Mouse (Mus musculus) megakaryocyte-erythroid progenitor cell, adult 5-6 weeks (primary cell): ENCODE data around the gene Kctd10. TPM values are rescaled to one million over a fixed set of nuclear protein-coding genes. Genes with fewer than 3 reads are reported as not detected.

Source experiments
- ATAC-seq: replicated peaks from 2 replicates; pipeline ENCODE4 v1.8.0; 2016; ENCODE audit warnings: mild to moderate bottlenecking, inconsistent platforms; ENCODE audit not compliant: severe bottlenecking, poor library complexity, low FRiP score, low TSS enrichment
- total RNA-seq, 2 experiments: library from RNA; stranded (forward) in 1 of 2; stranded (reverse) in 1 of 2; fragments of 200-1000, 215-1000 nt in 1 of 2; fragments of >200 nt in 1 of 2; fragmentation: Nextera tagmentation in 1 of 2; gene quantifications; 2 replicates each; pipeline ENCODE4 v1.2.3; 2014 to 2017

Gene Kctd10
- total RNA-seq, 2 experiments from 2014 or later: 36.1 to 38.8 TPM

GRCm38 (mm10) chr5:114383184-114383904 is 3.0 kb upstream of the Kctd10 start:
- ATAC-seq: no peak

- 0 out of 2 replicates have a peak, but pooled peaks have one; percentile 9 for ATAC-seq
Observed at GRCm38 (mm10) chr5:114381013-114381351, 674 bp upstream of the Kctd10 start.

- no peak for ATAC-seq
Observed at GRCm38 (mm10) chr5:114379763-114380162, 545 bp downstream of the Kctd10 start.

- ATAC-seq: no peak
Observed at GRCm38 (mm10) chr5:114378936-114379335, 1.4 kb downstream of the Kctd10 start.

GRCm38 (mm10) chr5:114378177-114378920 is 2.0 kb downstream of the Kctd10 start:
- no peak for ATAC-seq

- ATAC-seq: peak; percentile 57
Observed at GRCm38 (mm10) chr5:114374409-114375213, 5.7 kb downstream of the Kctd10 start.

- no peak for ATAC-seq
Observed at GRCm38 (mm10) chr5:114373581-114373980, 6.7 kb downstream of the Kctd10 start.

GRCm38 (mm10) chr5:114373174-114373573 is 7.1 kb downstream of the Kctd10 start:
- ATAC-seq: no peak

GRCm38 (mm10) chr5:114372565-114372964 is 7.7 kb downstream of the Kctd10 start:
- ATAC-seq: no peak

- ATAC-seq: peak; percentile 8; the same call in 1 of the 2 replicates
Observed at GRCm38 (mm10) chr5:114371731-114372473, 8.4 kb downstream of the Kctd10 start.

GRCm38 (mm10) chr5:114371331-114371730 is 9.0 kb downstream of the Kctd10 start:
- peak; percentile 76 for ATAC-seq

- no peak for ATAC-seq
Observed at GRCm38 (mm10) chr5:114370371-114370776, 9.9 kb downstream of the Kctd10 start.

- ATAC-seq: no peak
Observed at GRCm38 (mm10) chr5:114369921-114370320, 10.4 kb downstream of the Kctd10 start.

- ATAC-seq: no peak
Observed at GRCm38 (mm10) chr5:114368803-114369496, 11.4 kb downstream of the Kctd10 start.

GRCm38 (mm10) chr5:114368121-114368520 is 12.2 kb downstream of the Kctd10 start:
- no peak for ATAC-seq

- ATAC-seq: peak; percentile 74
Observed at GRCm38 (mm10) chr5:114365043-114365752, 15.1 kb downstream of the Kctd10 start.

GRCm38 (mm10) chr5:114360968-114361367 is 19.3 kb downstream of the Kctd10 start:
- no peak for ATAC-seq

- ATAC-seq: no peak
Observed at GRCm38 (mm10) chr5:114359586-114359985, 20.7 kb downstream of the Kctd10 start.
